Mouse (Mus musculus): ENCODE results near the gene D17H6S53E. TPM values are rescaled to one million over a fixed set of nuclear protein-coding genes. Genes with fewer than 3 reads are reported as not detected.
"Not testable (repeated sequence)": the region's sequence is repeated elsewhere in the genome, so short reads cannot be mapped to it uniquely, and the experiment has no call there.

Gene D17H6S53E
- polyA plus RNA-seq, 1 experiment: 4.6 TPM

GRCm38 (mm10) chr17:35104079-35104478 is 22.1 kb upstream of the D17H6S53E start:
- no peak for TF ChIP-seq CTCF (IDR thresholded peaks at IDR 0.05; ENCODE audit: borderline replicate concordance, extremely low read depth, insufficient read depth, insufficient read length)
- TF ChIP-seq POLR2A (IDR thresholded peaks at IDR 0.05; ENCODE audit: borderline replicate concordance, extremely low read depth, insufficient read depth, insufficient read length, poor library complexity, severe bottlenecking): no peak
- DNase-seq (ENCODE audit: low read depth): no peak

DNA sequence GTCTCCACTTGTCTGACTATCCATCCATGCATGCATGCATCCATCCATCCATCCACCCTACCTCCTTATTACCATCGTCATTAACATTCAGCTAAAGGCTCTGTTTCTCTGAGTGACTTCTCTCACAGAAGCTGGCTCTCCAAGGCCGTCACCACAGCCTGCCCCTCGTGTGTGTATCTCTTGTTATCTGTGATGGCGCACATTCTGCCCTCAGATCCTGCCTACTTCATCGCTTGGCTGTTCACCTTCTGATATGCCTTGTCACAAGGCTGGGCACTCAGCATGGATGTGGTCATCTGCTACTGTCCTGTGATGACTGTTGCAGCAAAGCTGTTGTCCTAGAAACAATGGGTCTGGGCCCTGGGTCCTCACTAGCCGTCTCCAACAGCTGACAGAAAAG is 21.4 kb upstream of the D17H6S53E start:
- no peak for DNase-seq (ENCODE audit: low read depth)
- TF ChIP-seq POLR2A (IDR thresholded peaks at IDR 0.05; ENCODE audit: borderline replicate concordance, extremely low read depth, insufficient read depth, insufficient read length, poor library complexity, severe bottlenecking) (no peak), CTCF (IDR thresholded peaks at IDR 0.05; ENCODE audit: borderline replicate concordance, extremely low read depth, insufficient read depth, insufficient read length) (no peak)

- peak; percentile 66 for TF ChIP-seq CTCF (IDR thresholded peaks at IDR 0.05; ENCODE audit: borderline replicate concordance, extremely low read depth, insufficient read depth, insufficient read length)
- no peak for TF ChIP-seq POLR2A (IDR thresholded peaks at IDR 0.05; ENCODE audit: borderline replicate concordance, extremely low read depth, insufficient read depth, insufficient read length, poor library complexity, severe bottlenecking)
- peak; percentile 68 for DNase-seq (ENCODE audit: low read depth)
Measured at GRCm38 (mm10) chr17:35105740-35106389, 20.3 kb upstream of the D17H6S53E start.

- DNase-seq (ENCODE audit: low read depth): peak; percentile 48
- TF ChIP-seq POLR2A (IDR thresholded peaks at IDR 0.05; ENCODE audit: borderline replicate concordance, extremely low read depth, insufficient read depth, insufficient read length, poor library complexity, severe bottlenecking) (no peak), CTCF (IDR thresholded peaks at IDR 0.05; ENCODE audit: borderline replicate concordance, extremely low read depth, insufficient read depth, insufficient read length) (no peak; the same call in 1 of the 2 replicates)
Measured at GRCm38 (mm10) chr17:35106522-35106921, 19.7 kb upstream of the D17H6S53E start.

DNA sequence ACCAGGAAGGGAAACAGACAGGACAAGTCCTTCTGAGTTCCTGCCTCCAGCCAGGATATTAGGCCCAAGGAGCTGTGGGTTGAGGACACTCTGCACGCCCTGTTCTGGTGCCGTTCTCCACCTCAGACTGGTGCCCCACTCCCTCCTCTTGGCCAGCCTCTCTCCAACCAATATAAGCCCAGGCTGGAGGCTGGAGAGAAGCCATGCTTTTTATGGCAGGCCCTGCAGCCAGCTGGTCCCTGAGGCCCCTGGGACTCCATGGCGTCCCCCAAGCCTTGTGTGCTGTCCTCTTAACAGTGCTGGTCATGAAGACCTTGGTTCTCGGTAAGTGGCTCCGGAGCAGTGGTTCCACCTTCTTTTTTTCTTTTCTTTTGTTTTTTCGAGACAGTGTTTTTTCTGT is 18.1 kb upstream of the D17H6S53E start, which contains the start of gene Ly6g5c:
Ly6g5c (plus strand) TSS at position 183 of the 400 bp plus-strand sequence.
- TF ChIP-seq CTCF (IDR thresholded peaks at IDR 0.05; ENCODE audit: borderline replicate concordance, extremely low read depth, insufficient read depth, insufficient read length): no peak
- TF ChIP-seq POLR2A (IDR thresholded peaks at IDR 0.05; ENCODE audit: borderline replicate concordance, extremely low read depth, insufficient read depth, insufficient read length, poor library complexity, severe bottlenecking): no peak
- DNase-seq (ENCODE audit: low read depth): no peak

GRCm38 (mm10) chr17:35111774-35112173 is 14.4 kb upstream of the D17H6S53E start:
- TF ChIP-seq POLR2A (IDR thresholded peaks at IDR 0.05; ENCODE audit: borderline replicate concordance, extremely low read depth, insufficient read depth, insufficient read length, poor library complexity, severe bottlenecking) (no peak), CTCF (IDR thresholded peaks at IDR 0.05; ENCODE audit: borderline replicate concordance, extremely low read depth, insufficient read depth, insufficient read length) (no peak)
- no peak for DNase-seq (ENCODE audit: low read depth)

- no peak for DNase-seq (ENCODE audit: low read depth)
- no peak for TF ChIP-seq POLR2A (IDR thresholded peaks at IDR 0.05; ENCODE audit: borderline replicate concordance, extremely low read depth, insufficient read depth, insufficient read length, poor library complexity, severe bottlenecking)
- TF ChIP-seq CTCF (IDR thresholded peaks at IDR 0.05; ENCODE audit: borderline replicate concordance, extremely low read depth, insufficient read depth, insufficient read length): peak; percentile 40; the same call in 1 of the 2 replicates
Measured at GRCm38 (mm10) chr17:35115046-35116019, 10.8 kb upstream of the D17H6S53E start, which contains the start of gene Ly6g5b. Ly6g5b (minus strand) TSS chr17:35115428.

- TF ChIP-seq CTCF (IDR thresholded peaks at IDR 0.05; ENCODE audit: borderline replicate concordance, extremely low read depth, insufficient read depth, insufficient read length) (no peak), POLR2A (IDR thresholded peaks at IDR 0.05; ENCODE audit: borderline replicate concordance, extremely low read depth, insufficient read depth, insufficient read length, poor library complexity, severe bottlenecking) (no peak)
- no peak for DNase-seq (ENCODE audit: low read depth)
Measured at GRCm38 (mm10) chr17:35120745-35121142, 5.4 kb upstream of the D17H6S53E start.

GRCm38 (mm10) chr17:35121143-35121799 is 4.9 kb upstream of the D17H6S53E start, which contains the start of gene Gpank1:
Gpank1 (plus strand) TSS chr17:35121455.
- TF ChIP-seq CTCF (IDR thresholded peaks at IDR 0.05; ENCODE audit: borderline replicate concordance, extremely low read depth, insufficient read depth, insufficient read length): no peak
- peak; percentile 53; the same call in 1 of the 2 replicates for TF ChIP-seq POLR2A (IDR thresholded peaks at IDR 0.05; ENCODE audit: borderline replicate concordance, extremely low read depth, insufficient read depth, insufficient read length, poor library complexity, severe bottlenecking)
- peak; percentile 100 for DNase-seq (ENCODE audit: low read depth)

DNA sequence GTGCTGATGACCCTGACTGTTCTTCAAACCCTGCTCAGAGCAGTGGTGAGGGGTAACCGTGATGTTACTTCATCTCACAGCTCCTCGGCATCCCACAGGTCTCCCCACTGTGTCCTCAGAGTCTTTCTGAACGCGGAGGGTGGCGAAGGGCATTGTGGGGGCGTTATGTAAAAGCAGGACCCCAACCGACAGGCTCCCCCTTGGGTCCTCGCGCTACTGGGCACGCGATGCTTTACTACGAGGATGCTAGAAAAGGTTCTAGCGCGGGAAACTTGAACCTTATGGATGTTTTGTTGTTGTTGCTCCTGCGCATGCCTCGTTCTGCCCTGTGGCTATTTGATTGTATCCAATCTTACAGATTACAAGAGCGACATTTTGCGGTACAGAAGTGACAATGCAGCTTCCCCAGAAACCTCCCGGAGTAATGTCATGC is 4.3 kb upstream of the D17H6S53E start, which contains the start of gene Csnk2b:
Csnk2b (minus strand) TSS at position 183 of the 433 bp plus-strand sequence.
- DNase-seq (ENCODE audit: low read depth): peak; percentile 92
- TF ChIP-seq CTCF (IDR thresholded peaks at IDR 0.05; ENCODE audit: borderline replicate concordance, extremely low read depth, insufficient read depth, insufficient read length): peak; percentile 36; the same call in 1 of the 2 replicates
- no peak for TF ChIP-seq POLR2A (IDR thresholded peaks at IDR 0.05; ENCODE audit: borderline replicate concordance, extremely low read depth, insufficient read depth, insufficient read length, poor library complexity, severe bottlenecking)

DNA sequence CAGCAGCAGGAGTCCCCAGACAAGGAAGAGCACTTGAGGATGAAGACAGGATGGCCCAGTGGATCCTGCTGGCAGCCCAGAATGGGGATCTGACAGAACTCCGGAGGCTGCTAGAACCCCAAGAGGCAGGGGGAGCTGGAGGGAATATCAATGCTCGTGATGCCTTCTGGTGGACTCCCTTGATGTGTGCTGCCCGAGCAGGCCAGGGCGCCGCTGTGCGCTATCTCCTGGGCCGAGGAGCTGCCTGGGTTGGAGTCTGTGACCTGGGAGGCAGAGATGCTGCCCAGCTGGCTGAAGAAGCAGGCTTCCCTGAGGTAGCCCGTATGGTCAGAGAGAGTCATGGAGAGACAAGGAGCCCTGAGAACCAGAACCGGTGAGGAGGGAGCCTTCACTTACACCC is 2.9 kb upstream of the D17H6S53E start:
- DNase-seq (ENCODE audit: low read depth): not testable (repeated sequence)

GRCm38 (mm10) chr17:35124261-35124896 is 1.8 kb upstream of the D17H6S53E start:
- not testable (repeated sequence) for DNase-seq (ENCODE audit: low read depth)
